Comparison of ENCODE assay signal across 20 mouse cellular contexts in the genomic region with DNA sequence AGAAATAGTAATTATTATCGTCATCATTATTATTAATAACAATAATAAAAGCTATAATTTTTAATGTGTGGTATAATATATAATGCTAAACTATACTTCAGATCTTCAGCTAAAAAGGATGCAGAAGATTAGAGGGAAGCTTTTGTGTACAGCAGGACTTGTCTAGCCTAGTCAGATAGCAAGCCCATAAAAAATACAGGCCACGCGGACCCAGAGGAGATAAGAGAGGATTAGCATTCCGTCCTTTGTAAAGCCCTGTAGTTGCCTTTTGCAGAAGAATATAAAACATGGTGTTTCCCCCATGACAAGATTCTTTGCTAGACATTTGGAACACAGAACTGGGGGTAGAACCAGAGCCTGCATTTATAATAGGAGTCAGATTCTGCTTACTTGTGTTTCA. TPM values are rescaled to one million over a fixed set of nuclear protein-coding genes. Genes with fewer than 3 reads are reported as not detected.
DNase-seq lines count a peak whose midpoint lies in the region; ATAC-seq and TF ChIP-seq lines count a peak whose summit lies in the region.
"Had no signal": no experiment of that assay in that cellular context is flagged by ENCODE, and none has a peak within 500 bp of the region (broad histone marks: within the 10 kb centered on the region; RNA-seq: fewer than 3 reads in every experiment).

No protein-coding gene starts in this region.

- H3K36me3 ChIP-seq in heart, embryonic 10.5 days: no peaks in the 10 kb centered on the region
- H3K36me3 ChIP-seq in heart, embryonic 14.5 days (ENCODE audit: control insufficient read depth, insufficient read depth, low read length): no peaks in the 10 kb centered on the region
- H3K36me3 ChIP-seq in MEL (ENCODE audit: control insufficient read depth in 1 of 2, insufficient read depth in 2 of 2, low read length in 2 of 2) (peaks cover 0 to 24% of the 10 kb centered on the region in 2 experiments; a peak in 2 of 4 replicates), myocyte (ENCODE audit: control insufficient read depth, insufficient read depth) (no peaks in the 10 kb centered on the region)
- H3K36me3 ChIP-seq: embryonic facial prominence, embryonic 15.5 days; forebrain, embryonic 10.5 days; hindbrain, embryonic 13.5 days had no signal

- no peak for TF ChIP-seq RAD21 in MEL (IDR thresholded peaks at IDR 0.05; ENCODE audit: low read depth, low read length)

- H3K27me3 ChIP-seq in heart, embryonic 10.5 days (ENCODE audit: insufficient read depth, poor library complexity, severe bottlenecking): no peaks in the 10 kb centered on the region
- no peaks in the 10 kb centered on the region for H3K27me3 ChIP-seq in heart, embryonic 14.5 days (ENCODE audit: control insufficient read depth, insufficient read depth, low read length)
- H3K27me3 ChIP-seq in MEL (ENCODE audit: control insufficient read depth in 1 of 2, insufficient read depth in 2 of 2, low read length in 2 of 2) (no peaks in the 10 kb centered on the region), myocyte (ENCODE audit: control insufficient read depth, insufficient read depth, insufficient read length) (no peaks in the 10 kb centered on the region)
- H3K27me3 ChIP-seq: CH12.LX; embryonic facial prominence, embryonic 15.5 days; hindbrain, embryonic 13.5 days had no signal

- TF ChIP-seq EP300 in MEL (IDR thresholded peaks at IDR 0.05; ENCODE audit: low read depth in 1 of 2, low read length in 2 of 2): peak; percentile 31 to 53; a peak in 3 of 4 replicates

- TF ChIP-seq CTCF in MEL (IDR thresholded peaks at IDR 0.05 in 2 of 3, conservative IDR thresholded peaks at IDR 0.05 in 1 of 3; ENCODE audit: control insufficient read depth in 1 of 3, insufficient read depth in 1 of 3, low read depth in 2 of 3, low read length in 3 of 3, poor library complexity in 1 of 3, severe bottlenecking in 1 of 3): no peak

- peak overlapping the region; percentile 11; the same call in 1 of the 2 replicates for H3K27ac ChIP-seq in heart, embryonic 10.5 days
- peak overlapping the region; percentile 44 to 74; a peak in 3 of 4 replicates for H3K27ac ChIP-seq in heart, embryonic 14.5 days (replicated peaks in 1 of 2; ENCODE audit: control insufficient read depth in 1 of 2, insufficient read depth in 1 of 2, low read depth in 2 of 2, low read length in 2 of 2)
- no peak overlapping the region for H3K27ac ChIP-seq in MEL (ENCODE audit: control insufficient read depth, low read depth, low read length)
- H3K27ac ChIP-seq: embryonic facial prominence, embryonic 15.5 days; forebrain, embryonic 10.5 days; hindbrain, embryonic 13.5 days; hindbrain, postnatal 0 days had no signal

- H3ac ChIP-seq in myocyte (ENCODE audit: control insufficient read depth, insufficient read length): no peak overlapping the region

- no peak for DNase-seq in heart, embryonic 10.5 days (ENCODE audit: low spot score)
- DNase-seq in heart, postnatal 36 days: no peak
- no peak for DNase-seq in heart, postnatal 10 days
- peak; percentile 52 for DNase-seq in MEL (ENCODE audit: low read depth, low spot score)
- DNase-seq: adrenal gland, adult 2 months; adrenal gland, postnatal 25 days; cerebellum, adult 2 months; cerebellum, postnatal 14 days; embryo, embryonic 11 days; gastrocnemius, postnatal 10 days; kidney, adult 18-20 months had no signal

- no peaks in the 10 kb centered on the region for H3K9me3 ChIP-seq in heart, embryonic 10.5 days
- H3K9me3 ChIP-seq in heart, embryonic 14.5 days (ENCODE audit: control insufficient read depth, low read length): no peaks in the 10 kb centered on the region
- H3K9me3 ChIP-seq in MEL (replicated peaks; ENCODE audit: insufficient read depth, low read length): no peaks in the 10 kb centered on the region
- H3K9me3 ChIP-seq: embryonic facial prominence, embryonic 15.5 days; forebrain, embryonic 10.5 days; hindbrain, embryonic 13.5 days had no signal

- no peak overlapping the region for H3K9ac ChIP-seq in heart, embryonic 14.5 days (ENCODE audit: low read length)
- H3K9ac ChIP-seq in MEL (ENCODE audit: control insufficient read depth, low read depth, low read length, poor library complexity, severe bottlenecking): no peak overlapping the region; the same call in 1 of the 2 replicates
- H3K9ac ChIP-seq: embryonic facial prominence, embryonic 15.5 days; hindbrain, embryonic 13.5 days had no signal

- WGBS in heart, embryonic 10.5 days: 35% methylated on average over 4 of the region's 4 CpGs
- WGBS in heart, embryonic 14.5 days: 26% methylated on average over 4 of the region's 4 CpGs

- no peak overlapping the region for H3K4me2 ChIP-seq in heart, embryonic 14.5 days (ENCODE audit: low read length)
- peak overlapping the region; percentile 8 for H3K4me2 ChIP-seq in myocyte (ENCODE audit: low read depth)
- H3K4me2 ChIP-seq: embryonic facial prominence, embryonic 15.5 days; hindbrain, embryonic 13.5 days had no signal

- intact Hi-C loops in heart, postnatal 36 days (cut with DNase I): no loop called here
- intact Hi-C loops in heart, postnatal 10 days (cut with DNase I): no loop called here

- peaks cover 7% of the 10 kb centered on the region; the same call in 1 of the 2 replicates for H3K79me2 ChIP-seq in MEL (ENCODE audit: control insufficient read depth, insufficient read depth, low read length, poor library complexity)
- peaks cover 99% of the 10 kb centered on the region for H3K79me2 ChIP-seq in myocyte (ENCODE audit: control insufficient read depth, insufficient read depth)

- H3K4me1 ChIP-seq in heart, embryonic 10.5 days: peaks cover 22% of the 10 kb centered on the region
- peaks cover 3 to 34% of the 10 kb centered on the region in 2 experiments for H3K4me1 ChIP-seq in heart, embryonic 14.5 days (ENCODE audit: control insufficient read depth in 2 of 2, insufficient read depth in 2 of 2, low read length in 2 of 2)
- H3K4me1 ChIP-seq in MEL (ENCODE audit: control insufficient read depth in 1 of 2, insufficient read depth in 2 of 2, low read length in 2 of 2): peaks cover 12 to 13% of the 10 kb centered on the region in 2 experiments; a peak in 3 of 4 replicates
- H3K4me1 ChIP-seq: embryonic facial prominence, embryonic 15.5 days; forebrain, embryonic 10.5 days; hindbrain, embryonic 13.5 days had no signal

- H3K4me3 ChIP-seq in heart, embryonic 10.5 days: no peak overlapping the region
- no peak overlapping the region for H3K4me3 ChIP-seq in heart, embryonic 14.5 days (ENCODE audit: control insufficient read depth in 1 of 2, insufficient read depth in 1 of 2, low read depth in 1 of 2, low read length in 2 of 2)
- no peak overlapping the region for H3K4me3 ChIP-seq in MEL (ENCODE audit: control insufficient read depth in 1 of 2, insufficient read depth in 1 of 2, low read depth in 2 of 2, low read length in 2 of 2)
- H3K4me3 ChIP-seq in myocyte: no peak overlapping the region
- H3K4me3 ChIP-seq: embryonic facial prominence, embryonic 15.5 days; erythroblast, embryonic 14.5 days; forebrain, embryonic 10.5 days; hindbrain, embryonic 13.5 days had no signal

- no peak for ATAC-seq in heart, embryonic 14.5 days (ENCODE audit: insufficient number of reproducible peaks, insufficient read depth, low FRiP score, low read depth)
- ATAC-seq: forebrain, embryonic 14.5 days; hindbrain, postnatal 0 days had no signal

- TF ChIP-seq POLR2A in MEL (IDR thresholded peaks at IDR 0.05; ENCODE audit: control insufficient read depth in 1 of 2, insufficient read depth in 1 of 2, low read depth in 1 of 2, low read length in 2 of 2, poor library complexity in 1 of 2): no peak
- no peak for TF ChIP-seq POLR2A in myocyte (IDR thresholded peaks at IDR 0.05; ENCODE audit: insufficient read length, low read depth)

TF ChIP-seq in MEL, 35 proteins besides CTCF, POLR2A, EP300 and RAD21 (continues in another document):
- TF ChIP-seq MEF2A (IDR thresholded peaks at IDR 0.05; ENCODE audit: extremely low read depth, insufficient replicate concordance, low read depth, low read length, poor library complexity, severe bottlenecking): no peak
- peak; percentile 75 for TF ChIP-seq MXI1 (IDR thresholded peaks at IDR 0.05; ENCODE audit: low read depth, low read length)
- TF ChIP-seq POLR2AphosphoS2 (IDR thresholded peaks at IDR 0.05; ENCODE audit: low read length): no peak
- TF ChIP-seq NRF1 (IDR thresholded peaks at IDR 0.05; ENCODE audit: insufficient read depth, low read depth, low read length, poor library complexity, severe bottlenecking): no peak
- no peak for TF ChIP-seq UBTF (IDR thresholded peaks at IDR 0.05; ENCODE audit: borderline replicate concordance, insufficient read depth, low read depth, low read length)
- TF ChIP-seq ZC3H11A (IDR thresholded peaks at IDR 0.05; ENCODE audit: low read depth, low read length): no peak

TF ChIP-seq in myocyte, 11 proteins besides CTCF, POLR2A, EP300 and RAD21:
- TF ChIP-seq TCF3 (IDR thresholded peaks at IDR 0.05; ENCODE audit: insufficient read length, low read depth): no peak
- TF ChIP-seq REST (IDR thresholded peaks at IDR 0.05; ENCODE audit: insufficient read depth, insufficient read length): no peak
- TF ChIP-seq MYOD1 (IDR thresholded peaks at IDR 0.05; ENCODE audit: control insufficient read depth in 1 of 3, insufficient read length in 2 of 3, low read depth in 2 of 3): no peak
- TF ChIP-seq CEBPB (IDR thresholded peaks at IDR 0.05; ENCODE audit: insufficient read depth, poor library complexity, severe bottlenecking): no peak

RNA-seq across cellular contexts. Expression of a gene that starts 13.2 kb away (rescaled TPM):
- 10.0 and 10.3 TPM in 2 replicates for polyA plus RNA-seq in heart, embryonic 10.5 days (2016; fragmentation: Nextera tagmentation; extraction: Ambion mirVana)
- 10 to 100 TPM; 38.4 to 42.0 TPM for total RNA-seq in heart, postnatal 36 days (2021)
- polyA plus RNA-seq in heart, embryonic 14.5 days (2014; fragmentation: Nextera tagmentation; extraction: Ambion mirVana): 18.8 and 22.4 TPM in 2 replicates
- 10 to 100 TPM; 44.6 to 53.4 TPM for total RNA-seq in heart, postnatal 10 days (2021)
- total RNA-seq in MEL (2012; rRNA removed): 2.8 and 4.1 TPM in 2 replicates
- polyA plus RNA-seq in MEL (2012; ENCODE audit: insufficient read depth in 1 of 2, insufficient read length in 2 of 2, low read depth in 1 of 2, low replicate concordance in 2 of 2, missing spikeins in 1 of 2): 10 to 100 TPM in 1 of 2 experiments, not detected in 1; 11.7 TPM
- polyA plus RNA-seq in myocyte (2012; fragmentation: generic; extraction: Trizol): 13.3 TPM

RNA-seq across cellular contexts. Expression of a gene that starts 13.8 kb away (rescaled TPM):
- 56.9 and 62.4 TPM in 2 replicates for polyA plus RNA-seq in heart, embryonic 10.5 days (2016; fragmentation: Nextera tagmentation; extraction: Ambion mirVana)
- 10 to 100 TPM; 18.8 to 21.1 TPM for total RNA-seq in heart, postnatal 36 days (2021)
- polyA plus RNA-seq in heart, embryonic 14.5 days (2014; fragmentation: Nextera tagmentation; extraction: Ambion mirVana): 58.5 and 62.2 TPM in 2 replicates
- 10 to 100 TPM; 32.9 to 36.3 TPM for total RNA-seq in heart, postnatal 10 days (2021)
- total RNA-seq in MEL (2012; rRNA removed): 12.5 and 12.6 TPM in 2 replicates
- polyA plus RNA-seq in MEL (2012; ENCODE audit: insufficient read depth in 1 of 2, insufficient read length in 2 of 2, low read depth in 1 of 2, low replicate concordance in 2 of 2, missing spikeins in 1 of 2): 10 to 100 TPM in 1 of 2 experiments, not detected in 1; 23.6 TPM
- 13.8 TPM for polyA plus RNA-seq in myocyte (2012; fragmentation: generic; extraction: Trizol)
